Mouse (Mus musculus): ENCODE measurements around the gene Gm14406. TPM values are rescaled to one million over a fixed set of nuclear protein-coding genes. Genes with fewer than 3 reads are reported as not detected.

Gene Gm14406
- polyA plus RNA-seq, 1 experiment from 2014 or later, result not detected

Other genes with a start within 250 kb of the Gm14406 start
- gene Gm14418, start 179.9 kb downstream of the Gm14406 start, polyA plus RNA-seq (2016; fragmentation: Nextera tagmentation; extraction: Ambion mirVana), result 2.4 and 3.3 TPM in 2 replicates
- gene Zfp970, start 113.5 kb downstream of the Gm14406 start, polyA plus RNA-seq (2016; fragmentation: Nextera tagmentation; extraction: Ambion mirVana), result 3.8 and 5.1 TPM in 2 replicates
- gene Gm14403, start 80.0 kb downstream of the Gm14406 start, polyA plus RNA-seq (2016; fragmentation: Nextera tagmentation; extraction: Ambion mirVana), result 1.8 and 2.5 TPM in 2 replicates
- gene Gm14322, start 181.1 kb upstream of the Gm14406 start, polyA plus RNA-seq (2016; fragmentation: Nextera tagmentation; extraction: Ambion mirVana), result 1.9 and 3.2 TPM in 2 replicates